Mouse (Mus musculus): ENCODE data around the gene Tube1. TPM values are rescaled to one million over a fixed set of nuclear protein-coding genes. Genes with fewer than 3 reads are reported as not detected.

Gene Tube1
- polyA plus RNA-seq, 1 experiment = 120 TPM

DNA sequence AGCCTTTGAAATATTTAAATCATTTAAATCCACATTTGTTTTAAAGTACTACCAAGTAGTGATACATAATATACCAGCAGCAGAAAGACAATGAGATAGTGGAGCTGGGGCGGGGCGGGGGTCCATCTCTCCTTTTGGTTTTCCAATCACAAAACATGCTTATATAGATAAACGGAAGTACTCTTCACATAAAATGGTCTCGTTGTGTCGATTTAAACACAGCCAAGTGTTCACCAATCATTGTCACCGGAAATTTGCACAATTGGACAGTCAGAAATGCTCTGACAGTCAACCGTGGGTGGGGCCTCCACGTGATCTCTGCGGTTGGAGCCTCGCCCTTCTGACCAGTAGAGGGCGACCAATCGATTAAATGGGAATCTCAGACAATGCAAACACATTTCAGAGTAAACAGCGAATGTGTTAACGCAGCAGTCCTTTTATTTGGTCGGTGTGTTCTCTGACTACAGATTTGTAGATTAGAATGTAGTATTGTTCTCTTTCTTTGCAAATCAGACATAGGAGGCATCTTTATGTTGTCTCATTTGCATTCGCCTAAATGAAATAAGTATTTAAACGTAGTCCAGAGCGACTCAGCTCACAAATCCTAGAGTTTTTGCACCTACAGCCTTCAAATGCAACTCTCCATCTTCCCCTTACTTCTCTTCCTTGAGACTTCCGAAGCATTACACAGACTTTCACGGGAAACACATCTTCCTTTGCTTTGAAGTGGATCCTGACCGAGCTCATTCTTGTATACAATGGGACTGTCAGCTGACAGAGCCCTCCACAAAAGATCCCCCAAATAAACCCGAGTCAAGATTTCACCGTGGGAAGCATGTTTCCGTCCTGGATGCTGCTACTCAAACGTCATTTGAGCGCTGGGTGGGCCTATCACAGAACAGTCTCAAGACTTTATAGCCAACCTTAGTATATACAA lies 38.1 kb downstream of the Tube1 start:
- WGBS = 24% methylated on average over 26 of the region's 26 CpGs
- H3K27me3 ChIP-seq (ENCODE audit: control insufficient read depth, insufficient read depth, low read length) = no peaks in the 10 kb centered on the region
- DNase-seq = peak; percentile 91
- H3K27ac ChIP-seq (ENCODE audit: control insufficient read depth, insufficient read depth, low read length) = peak overlapping the region; percentile 57
- H3K36me3 ChIP-seq (ENCODE audit: control insufficient read depth, insufficient read depth, low read length) = no peaks in the 10 kb centered on the region
- peaks cover 7% of the 10 kb centered on the region for H3K4me1 ChIP-seq (replicated peaks; ENCODE audit: control insufficient read depth, insufficient read depth, low read length)
- peak overlapping the region; percentile 44 for H3K4me3 ChIP-seq (ENCODE audit: control insufficient read depth, insufficient read depth, low read length)
- no peak for TF ChIP-seq POLR2A (IDR thresholded peaks at IDR 0.05; ENCODE audit: control insufficient read depth, extremely low read depth, insufficient read depth, low read length, poor library complexity)
- TF ChIP-seq CTCF (IDR thresholded peaks at IDR 0.05; ENCODE audit: borderline replicate concordance, control insufficient read depth, extremely low read depth, insufficient read depth, low read length, poor library complexity) = peak; percentile 71; the same call in 1 of the 2 replicates

- WGBS = 87% methylated on average over 6 of the region's 6 CpGs
- Histone ChIP-seq H3K4me1 (replicated peaks; ENCODE audit: control insufficient read depth, insufficient read depth, low read length) (peaks cover 7% of the 10 kb centered on the region), H3K4me3 (ENCODE audit: control insufficient read depth, insufficient read depth, low read length) (no peak overlapping the region), H3K27ac (ENCODE audit: control insufficient read depth, insufficient read depth, low read length) (peak overlapping the region; percentile 8; the same call in 1 of the 2 replicates), H3K27me3 (ENCODE audit: control insufficient read depth, insufficient read depth, low read length) (no peaks in the 10 kb centered on the region), H3K36me3 (ENCODE audit: control insufficient read depth, insufficient read depth, low read length) (no peaks in the 10 kb centered on the region)
- no peak for TF ChIP-seq POLR2A (IDR thresholded peaks at IDR 0.05; ENCODE audit: control insufficient read depth, extremely low read depth, insufficient read depth, low read length, poor library complexity)
- no peak for TF ChIP-seq CTCF (IDR thresholded peaks at IDR 0.05; ENCODE audit: borderline replicate concordance, control insufficient read depth, extremely low read depth, insufficient read depth, low read length, poor library complexity)
- DNase-seq = peak; percentile 8
Measured at GRCm38 (mm10) chr10:39172540-39172931, 38.8 kb downstream of the Tube1 start.

DNA sequence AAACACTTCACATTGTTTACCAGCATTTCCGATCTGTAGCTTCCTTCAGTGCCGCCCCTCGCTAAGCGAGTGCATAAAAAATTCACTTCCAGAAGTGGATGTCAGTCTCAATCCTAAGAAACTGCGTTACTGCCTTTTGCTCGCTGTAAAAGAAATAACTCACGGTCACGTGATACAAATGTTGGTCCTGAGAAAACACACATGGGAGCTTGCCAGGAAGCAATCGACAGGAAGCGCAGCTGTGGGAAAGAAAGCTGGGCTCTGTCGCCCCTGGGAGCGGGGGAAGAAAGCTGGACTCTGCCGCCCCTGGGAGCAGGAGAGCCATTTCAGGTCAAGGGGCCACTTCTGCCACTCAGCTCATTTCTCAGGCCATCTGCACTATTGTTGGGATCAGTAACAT lies 39.3 kb downstream of the Tube1 start:
- 61% methylated on average over 13 of the region's 13 CpGs for whole genome bisulfite sequencing
- Histone ChIP-seq H3K27me3 (ENCODE audit: control insufficient read depth, insufficient read depth, low read length) (no peaks in the 10 kb centered on the region), H3K4me1 (replicated peaks; ENCODE audit: control insufficient read depth, insufficient read depth, low read length) (peaks cover 7% of the 10 kb centered on the region), H3K4me3 (ENCODE audit: control insufficient read depth, insufficient read depth, low read length) (no peak overlapping the region), H3K27ac (ENCODE audit: control insufficient read depth, insufficient read depth, low read length) (no peak overlapping the region), H3K36me3 (ENCODE audit: control insufficient read depth, insufficient read depth, low read length) (no peaks in the 10 kb centered on the region)
- DNase-seq = peak; percentile 8
- TF ChIP-seq CTCF (IDR thresholded peaks at IDR 0.05; ENCODE audit: borderline replicate concordance, control insufficient read depth, extremely low read depth, insufficient read depth, low read length, poor library complexity) (no peak), POLR2A (IDR thresholded peaks at IDR 0.05; ENCODE audit: control insufficient read depth, extremely low read depth, insufficient read depth, low read length, poor library complexity) (no peak)

DNA sequence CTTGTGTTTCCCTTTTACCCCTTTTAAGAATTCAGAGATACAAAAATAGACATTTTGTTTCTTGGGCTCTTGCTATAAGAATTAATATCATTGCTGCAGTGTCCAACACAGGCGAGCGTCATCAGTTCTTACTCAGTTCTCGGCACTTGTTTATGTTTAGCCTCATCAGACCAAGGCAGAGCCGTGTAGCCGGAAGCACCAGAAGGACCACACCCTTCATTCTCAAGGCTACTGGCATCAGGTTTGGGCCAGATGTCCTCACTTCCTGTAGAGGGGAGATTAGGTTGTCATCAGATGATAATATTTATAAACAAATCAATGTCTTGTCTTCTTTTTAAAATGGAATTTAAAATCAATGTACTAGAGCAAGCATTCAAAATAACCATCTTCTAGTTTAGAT lies 43.2 kb downstream of the Tube1 start:
- WGBS = 97% methylated on average over 5 of the region's 5 CpGs
- no peak for DNase-seq

GRCm38 (mm10) chr10:39184864-39185544 lies 51.2 kb downstream of the Tube1 start:
- 98% methylated on average over 8 of the region's 8 CpGs for WGBS
- Histone ChIP-seq H3K36me3 (ENCODE audit: control insufficient read depth, insufficient read depth, low read length) (no peaks in the 10 kb centered on the region), H3K27ac (ENCODE audit: control insufficient read depth, insufficient read depth, low read length) (no peak overlapping the region), H3K4me1 (replicated peaks; ENCODE audit: control insufficient read depth, insufficient read depth, low read length) (peaks cover 10% of the 10 kb centered on the region), H3K27me3 (ENCODE audit: control insufficient read depth, insufficient read depth, low read length) (no peaks in the 10 kb centered on the region), H3K4me3 (ENCODE audit: control insufficient read depth, insufficient read depth, low read length) (no peak overlapping the region)
- TF ChIP-seq POLR2A (IDR thresholded peaks at IDR 0.05; ENCODE audit: control insufficient read depth, extremely low read depth, insufficient read depth, low read length, poor library complexity) (no peak), CTCF (IDR thresholded peaks at IDR 0.05; ENCODE audit: borderline replicate concordance, control insufficient read depth, extremely low read depth, insufficient read depth, low read length, poor library complexity) (no peak)
- no peak for DNase-seq

More for the DNA sequence above, 43.2 kb downstream of the Tube1 start:
- TF ChIP-seq POLR2A (IDR thresholded peaks at IDR 0.05; ENCODE audit: control insufficient read depth, extremely low read depth, insufficient read depth, low read length, poor library complexity) (no peak), CTCF (IDR thresholded peaks at IDR 0.05; ENCODE audit: borderline replicate concordance, control insufficient read depth, extremely low read depth, insufficient read depth, low read length, poor library complexity) (no peak)
- no peak overlapping the region for H3K27ac ChIP-seq (ENCODE audit: control insufficient read depth, insufficient read depth, low read length)
- H3K4me3 ChIP-seq (ENCODE audit: control insufficient read depth, insufficient read depth, low read length) = no peak overlapping the region
- no peaks in the 10 kb centered on the region for H3K36me3 ChIP-seq (ENCODE audit: control insufficient read depth, insufficient read depth, low read length)
- H3K4me1 ChIP-seq (replicated peaks; ENCODE audit: control insufficient read depth, insufficient read depth, low read length) = no peaks in the 10 kb centered on the region; the same call in 1 of the 2 replicates
- H3K27me3 ChIP-seq (ENCODE audit: control insufficient read depth, insufficient read depth, low read length) = no peaks in the 10 kb centered on the region

DNA sequence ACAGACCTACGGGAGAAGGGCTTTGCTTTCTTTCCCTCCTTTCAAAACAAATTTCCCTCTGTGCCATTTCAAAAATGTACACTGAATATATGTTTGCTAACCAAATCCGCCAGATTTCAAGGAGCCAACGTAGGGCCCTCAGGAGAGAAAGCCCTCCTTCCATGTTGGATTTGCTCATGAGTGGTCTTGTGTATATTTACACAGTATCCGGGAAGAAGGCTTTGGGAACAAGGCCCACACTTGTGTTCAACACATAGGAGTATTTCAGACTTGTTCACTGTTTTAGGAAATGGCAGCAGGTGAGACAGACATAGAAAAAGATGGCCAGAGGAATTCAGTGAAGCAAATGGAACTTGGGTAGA lies 51.8 kb downstream of the Tube1 start:
- Histone ChIP-seq H3K36me3 (ENCODE audit: control insufficient read depth, insufficient read depth, low read length) (no peaks in the 10 kb centered on the region), H3K4me3 (ENCODE audit: control insufficient read depth, insufficient read depth, low read length) (no peak overlapping the region), H3K27ac (ENCODE audit: control insufficient read depth, insufficient read depth, low read length) (no peak overlapping the region), H3K27me3 (ENCODE audit: control insufficient read depth, insufficient read depth, low read length) (no peaks in the 10 kb centered on the region), H3K4me1 (replicated peaks; ENCODE audit: control insufficient read depth, insufficient read depth, low read length) (peaks cover 10% of the 10 kb centered on the region)
- WGBS = 98% methylated on average over 4 of the region's 4 CpGs
- TF ChIP-seq POLR2A (IDR thresholded peaks at IDR 0.05; ENCODE audit: control insufficient read depth, extremely low read depth, insufficient read depth, low read length, poor library complexity) (no peak), CTCF (IDR thresholded peaks at IDR 0.05; ENCODE audit: borderline replicate concordance, control insufficient read depth, extremely low read depth, insufficient read depth, low read length, poor library complexity) (no peak)
- no peak for DNase-seq

Measured in thymus, adult 2 months (tissue).